Mouse (Mus musculus): ENCODE results near the gene Evi5.

Evi5 gene

DNA sequence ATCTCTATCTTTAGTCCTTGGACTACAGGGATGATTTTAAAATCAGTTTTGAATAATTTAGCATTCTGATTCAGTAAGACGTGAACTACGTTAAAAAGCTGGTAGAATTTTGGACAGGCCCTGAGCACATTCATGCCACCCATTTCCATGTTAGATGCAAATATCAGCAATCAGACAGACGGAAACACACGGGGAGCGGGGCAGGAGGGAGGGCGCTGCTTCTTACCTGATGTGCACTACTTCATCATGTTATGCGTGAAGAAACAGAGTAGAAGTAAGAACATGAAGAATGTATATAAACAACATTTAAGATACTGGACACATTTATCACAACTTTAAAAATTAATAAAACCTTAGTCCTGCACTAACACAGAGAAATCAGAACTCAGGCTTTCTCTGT lies 121.3 kb downstream of the Evi5 start:
- in situ Hi-C loops (cut with MboI, MseI), result no loop called here

GRCm38 (mm10) chr5:107749229-107749916 lies 125.5 kb downstream of the Evi5 start:
- in situ Hi-C loops (cut with MboI, MseI), result no loop called here

GRCm38 (mm10) chr5:107739023-107739422 lies 135.9 kb downstream of the Evi5 start:
- in situ Hi-C loops (cut with MboI, MseI), result no loop called here

DNA sequence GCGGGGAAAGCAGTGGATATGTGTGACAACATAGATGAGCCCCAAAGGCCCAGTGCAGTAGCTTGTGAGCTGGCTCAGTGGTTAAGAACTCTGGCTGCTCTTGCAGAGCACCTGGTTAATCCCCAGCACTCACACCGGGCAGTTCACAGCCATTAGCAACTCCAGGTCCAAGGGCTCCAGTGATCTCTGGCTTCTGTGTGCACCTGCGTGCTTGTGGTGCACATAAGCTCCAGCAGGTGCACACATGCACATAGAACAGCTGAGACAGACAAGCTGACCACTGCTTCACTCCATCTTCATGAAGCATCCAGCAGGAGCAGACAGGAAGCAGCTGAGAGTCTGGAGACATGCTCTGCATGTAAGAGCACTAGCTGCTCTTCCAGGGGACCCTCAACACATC lies 136.6 kb downstream of the Evi5 start:
- in situ Hi-C loops (cut with MboI, MseI), result no loop called here

DNA sequence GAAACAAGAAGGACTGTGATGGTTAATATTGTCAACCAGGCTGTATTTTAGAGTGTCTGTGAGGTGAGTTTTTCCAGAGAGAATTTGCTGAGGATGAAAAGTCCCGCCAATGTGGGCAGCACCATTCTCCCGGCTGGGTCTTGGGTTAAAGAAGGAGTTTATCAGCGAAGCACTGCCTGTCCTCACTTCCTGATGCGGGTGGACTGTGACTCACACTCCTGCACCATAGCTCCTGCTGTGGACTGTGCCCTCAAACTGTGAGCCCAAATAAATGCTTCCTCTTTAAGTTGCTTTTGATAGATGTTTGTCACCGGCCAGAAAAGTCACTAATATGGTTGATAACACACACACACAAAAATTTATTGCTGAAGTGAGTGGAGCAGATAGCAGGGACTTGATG lies 138.7 kb downstream of the Evi5 start:
- in situ Hi-C loops (cut with MboI, MseI), result no loop called here

DNA sequence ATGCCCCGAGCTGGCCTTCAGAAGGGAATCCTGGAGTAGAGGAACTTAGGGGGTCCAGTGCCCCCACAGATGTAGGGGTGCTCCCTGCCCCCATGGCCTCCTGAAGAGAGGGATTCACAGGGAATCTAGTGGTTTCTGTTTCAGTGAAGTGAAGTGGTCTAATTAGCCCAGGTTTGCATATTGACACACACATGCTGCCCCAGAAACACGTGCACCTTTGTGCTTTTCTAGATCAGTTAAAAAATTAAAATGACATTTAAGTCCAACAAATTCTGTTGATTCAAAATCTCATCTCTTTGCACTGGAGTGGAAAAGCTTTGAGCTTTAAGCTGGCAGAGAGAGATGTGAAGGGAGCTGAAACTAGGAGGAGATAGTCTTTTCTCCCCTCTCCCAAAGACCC lies 143.1 kb downstream of the Evi5 start:
- in situ Hi-C loops (cut with MboI, MseI), result no loop called here

DNA sequence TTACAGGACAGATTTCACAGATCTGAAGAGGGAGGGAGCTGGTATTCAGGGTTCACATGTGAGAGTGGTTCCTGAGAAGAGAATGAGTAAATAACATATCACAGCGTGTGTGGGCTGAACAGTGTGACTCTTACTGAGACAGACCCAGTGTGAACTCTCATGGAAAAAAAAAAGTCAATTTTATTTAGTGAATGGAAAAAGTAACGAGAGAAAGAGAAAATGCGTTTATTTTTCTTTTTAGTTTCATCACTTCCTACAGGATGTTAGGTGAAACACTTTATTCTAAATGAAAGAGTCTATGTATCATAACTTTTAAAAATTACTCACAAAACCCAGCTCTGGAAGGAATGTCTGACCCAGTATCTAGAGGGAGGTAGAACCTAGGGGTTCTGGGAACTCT lies 143.5 kb downstream of the Evi5 start:
- in situ Hi-C loops (cut with MboI, MseI), result no loop called here

- in situ Hi-C loops (cut with MboI, MseI), result no loop called here
Observed at GRCm38 (mm10) chr5:107727007-107727402, 147.9 kb downstream of the Evi5 start.

GRCm38 (mm10) chr5:107726281-107727006 lies 148.5 kb downstream of the Evi5 start:
- in situ Hi-C loops (cut with MboI, MseI), result no loop called here

- in situ Hi-C loops (cut with MboI, MseI), result no loop called here
Observed at GRCm38 (mm10) chr5:107725435-107726261, 149.3 kb downstream of the Evi5 start, which contains the start of gene Gfi1. Gene Gfi1, minus strand, starts transcription at chr5:107726036.

- in situ Hi-C loops (cut with MboI, MseI), result loop anchor here (5.0 kb wide), 2 partner anchors 57 to 123 kb away; no protein-coding TSS in a partner anchor
Observed at GRCm38 (mm10) chr5:107724661-107725434, 150.1 kb downstream of the Evi5 start.

GRCm38 (mm10) chr5:107723541-107724511 lies 151.1 kb downstream of the Evi5 start:
- in situ Hi-C loops (cut with MboI, MseI), result loop anchor here (5.0 kb wide), 2 partner anchors 58 to 122 kb away; no protein-coding TSS in a partner anchor

DNA sequence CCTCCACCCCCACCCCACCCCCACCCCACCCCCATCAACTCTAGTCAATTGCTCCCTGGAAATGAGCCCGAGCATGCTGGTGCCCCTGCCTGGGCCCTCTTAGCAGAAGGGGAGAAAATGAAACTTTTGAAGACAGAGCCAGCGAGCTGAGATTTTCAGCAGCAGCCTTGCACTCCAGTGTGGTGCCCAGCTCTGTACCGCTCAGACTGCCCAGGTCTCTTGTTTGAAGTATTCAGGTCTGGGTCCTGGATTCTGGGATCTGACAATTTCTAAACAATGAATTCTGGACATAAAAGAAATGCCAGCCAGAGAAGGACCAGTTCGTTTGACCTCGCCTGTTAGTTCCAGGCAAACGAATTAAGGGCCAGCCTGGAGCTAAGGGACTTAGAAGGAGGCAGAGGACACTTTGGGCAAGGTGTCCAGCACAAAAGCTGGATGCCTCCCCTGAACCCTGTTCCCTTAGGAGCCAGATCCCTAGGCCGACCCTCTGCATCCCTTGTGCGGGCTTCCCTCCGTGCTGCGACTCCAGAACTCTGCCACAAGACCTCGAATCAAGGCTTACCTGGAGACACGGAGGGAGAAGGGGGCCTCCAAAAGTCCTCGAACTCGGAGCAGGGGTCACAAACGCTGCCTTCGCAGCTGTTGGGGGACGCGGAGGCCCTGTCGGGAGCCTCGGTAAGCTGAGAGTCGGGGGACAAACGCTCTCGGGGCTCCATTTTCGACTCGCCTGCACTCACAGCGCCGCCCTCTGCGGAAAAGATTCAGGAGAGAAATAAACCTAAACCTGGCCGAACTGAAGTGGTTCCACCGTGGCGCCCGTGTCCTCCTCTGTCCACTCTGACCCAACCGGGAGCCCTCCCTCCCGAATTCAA lies 152.0 kb downstream of the Evi5 start:
- in situ Hi-C loops (cut with MboI, MseI), result loop anchor here (5.0 kb wide), 2 partner anchors 59 to 121 kb away; no protein-coding TSS in a partner anchor

DNA sequence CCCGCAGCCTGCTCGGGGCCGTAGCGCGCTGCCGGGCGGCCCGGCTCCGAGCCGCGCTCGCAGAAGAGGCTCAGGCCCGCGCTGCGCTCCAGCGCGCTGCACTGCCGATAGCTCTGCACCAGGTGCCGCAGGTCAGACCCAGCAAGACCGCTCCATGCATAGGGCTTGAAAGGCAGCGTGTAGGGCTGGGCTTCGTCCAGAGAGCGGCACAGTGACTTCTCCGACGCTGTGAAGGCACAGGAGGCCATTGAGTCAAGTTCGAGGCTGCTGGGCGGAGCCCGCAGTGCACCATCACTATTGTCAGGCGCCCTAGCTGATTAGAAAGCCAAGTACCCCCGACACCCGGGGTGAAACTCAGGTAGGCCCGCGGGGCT lies 153.3 kb downstream of the Evi5 start:
- in situ Hi-C loops (cut with MboI, MseI), result loop anchor here (5.0 kb wide), 2 partner anchors 61 to 119 kb away; no protein-coding TSS in a partner anchor

DNA sequence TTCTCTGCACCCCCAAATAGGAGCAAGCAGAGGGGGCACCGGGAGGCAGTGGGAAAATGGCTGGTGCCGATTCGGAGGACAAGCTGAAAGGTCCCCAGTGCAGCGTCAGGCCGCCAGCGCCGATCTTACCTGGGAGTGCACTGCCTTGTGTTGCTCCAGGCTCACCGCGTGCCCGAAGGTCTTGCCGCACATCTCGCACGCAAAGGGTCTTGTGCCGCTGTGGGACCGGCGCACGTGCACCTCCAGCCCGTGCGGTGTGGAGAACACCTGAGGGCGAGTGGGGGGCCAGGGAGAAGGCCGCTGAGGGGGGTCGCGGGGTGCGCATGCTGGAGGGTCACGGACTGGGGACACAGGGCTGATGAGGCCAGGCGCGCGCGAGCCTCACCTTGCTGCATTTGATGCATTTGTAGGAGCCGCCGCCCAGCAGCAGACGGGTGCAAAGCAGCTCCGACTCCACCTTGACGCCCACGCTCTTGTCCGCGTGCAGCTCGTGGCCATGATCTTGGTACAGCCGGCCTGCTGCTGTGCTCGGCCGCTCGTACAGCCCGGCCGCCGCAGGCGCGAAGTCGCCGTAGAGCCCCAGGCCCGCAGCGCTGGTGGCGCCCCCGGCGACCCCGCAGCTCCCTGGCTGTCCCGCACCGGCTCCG lies 153.8 kb downstream of the Evi5 start:
- in situ Hi-C loops (cut with MboI, MseI), result loop anchor here (5.0 kb wide), 2 partner anchors 61 to 119 kb away; no protein-coding TSS in a partner anchor

- in situ Hi-C loops (cut with MboI, MseI), result loop anchor here (5.0 kb wide), 2 partner anchors 62 to 118 kb away; no protein-coding TSS in a partner anchor
Observed at GRCm38 (mm10) chr5:107720511-107720910, 154.4 kb downstream of the Evi5 start.

DNA sequence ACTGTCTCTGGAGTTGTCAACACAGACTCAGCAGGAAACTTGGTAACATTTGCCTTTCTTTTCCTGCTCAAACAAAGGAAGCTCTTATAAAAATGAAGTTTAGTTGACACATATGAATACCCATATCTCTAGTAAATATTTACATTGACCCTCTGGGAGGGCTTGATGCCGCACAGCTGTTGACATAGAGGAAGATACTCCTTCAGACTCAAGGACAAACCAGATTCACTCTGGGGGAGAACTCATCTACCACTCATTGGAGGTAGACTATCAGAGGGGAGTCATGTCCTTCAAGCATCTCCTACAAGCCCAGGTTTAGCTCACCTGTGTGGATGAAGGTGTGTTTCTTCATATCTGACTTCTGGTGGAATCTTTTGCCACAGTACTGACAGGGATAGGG lies 155.1 kb downstream of the Evi5 start:
- in situ Hi-C loops (cut with MboI, MseI), result loop anchor here (5.0 kb wide), 2 partner anchors 63 to 117 kb away; no protein-coding TSS in a partner anchor

GRCm38 (mm10) chr5:107719209-107719608 lies 155.7 kb downstream of the Evi5 start:
- in situ Hi-C loops (cut with MboI, MseI), result no loop called here

All from T-helper 1 cell (primary cell).